Mouse (Mus musculus): ENCODE data around the gene Gm49321.

Gm49321 gene

GRCm38 (mm10) chr12:74014739-74015270, 77.4 kb downstream of the Gm49321 start:
- DNase-seq = no peak

GRCm38 (mm10) chr12:74015491-74015890, 78.0 kb downstream of the Gm49321 start:
- DNase-seq = no peak

Measured in embryo, embryonic 11 days (tissue).